Mouse (Mus musculus): Measurements from ENCODE around the gene Rapgef5.

DNA sequence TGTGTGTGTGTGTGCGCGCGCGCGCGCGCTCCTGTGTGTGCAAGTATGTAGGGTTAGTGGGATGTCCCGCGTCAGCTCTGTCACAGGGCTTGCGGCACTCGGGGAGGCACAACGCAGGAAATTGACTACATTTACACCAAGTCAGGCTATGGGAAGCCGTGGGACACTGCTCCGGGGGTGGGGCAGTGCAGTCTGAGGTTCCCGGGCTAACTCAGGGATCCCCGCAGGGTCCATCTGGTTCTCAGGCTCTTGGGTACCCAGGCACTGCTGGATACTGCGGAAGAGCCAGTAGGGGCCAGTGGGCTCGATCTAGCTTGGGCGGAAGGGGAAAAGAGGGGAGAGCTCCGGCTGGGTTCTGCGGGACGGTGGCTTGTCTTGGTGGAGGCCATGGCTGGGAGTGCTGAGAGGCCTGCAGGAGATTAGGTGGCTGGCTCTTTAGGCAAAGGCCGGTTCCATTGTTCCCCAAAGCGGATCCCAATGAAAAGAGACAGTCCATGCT lies 272.3 kb downstream of the Rapgef5 start:
- TF ChIP-seq CTCF (conservative IDR thresholded peaks at IDR 0.05 in 1 of 2, IDR thresholded peaks at IDR 0.05 in 1 of 2; ENCODE audit: low read depth in 2 of 2, low read length in 2 of 2) (no peak), E2F4 (IDR thresholded peaks at IDR 0.05; ENCODE audit: insufficient replicate concordance, low read depth, low read length) (no peak), MAFK (IDR thresholded peaks at IDR 0.05; ENCODE audit: insufficient replicate concordance, low read length) (no peak), ZC3H11A (IDR thresholded peaks at IDR 0.05; ENCODE audit: low read depth, low read length) (no peak), ZNF384 (IDR thresholded peaks at IDR 0.05; ENCODE audit: low read depth, low read length) (no peak), SMC3 (IDR thresholded peaks at IDR 0.05; ENCODE audit: low read depth, low read length) (no peak), POLR2A (IDR thresholded peaks at IDR 0.05; ENCODE audit: low read depth, low read length) (no peak), MYC (IDR thresholded peaks at IDR 0.05; ENCODE audit: low read depth, low read length) (no peak), EP300 (IDR thresholded peaks at IDR 0.05; ENCODE audit: low read length) (no peak), KAT2A (IDR thresholded peaks at IDR 0.05; ENCODE audit: insufficient replicate concordance, low read length) (no peak), NELFE (IDR thresholded peaks at IDR 0.05; ENCODE audit: low read depth, low read length) (no peak)

Data from CH12.LX (cell line).